Mouse (Mus musculus) ovary, adult 18-20 months (tissue): ENCODE results near the gene Nmu.
A peak's percentile ranks its signal among the peaks of the same experiment; 100 is the strongest.

Source experiments
- DNase-seq: peaks from one replicate; pipeline ENCODE4 v3.0.0; 2022; ENCODE audit warnings: low spot score, mixed read lengths

The Nmu gene

DNA sequence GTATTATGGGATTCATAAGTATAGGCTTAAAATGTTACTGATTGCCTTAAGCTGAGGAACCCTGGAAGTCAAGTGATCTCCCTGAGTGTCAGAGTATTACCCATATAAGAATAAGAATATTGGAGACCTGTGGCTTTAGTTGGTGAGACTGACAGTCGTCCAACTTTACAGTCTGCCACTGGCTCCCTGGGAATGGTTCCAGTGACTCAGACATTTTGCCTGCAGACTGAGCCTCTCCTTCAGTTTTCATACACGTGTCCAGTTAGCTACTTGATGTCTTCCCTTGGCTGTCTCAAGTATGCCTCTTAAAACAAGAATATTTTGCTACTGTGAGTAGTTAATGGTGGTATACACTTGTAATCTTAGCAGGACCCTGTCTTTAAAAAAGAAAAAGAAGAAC lies 55.4 kb downstream of the Nmu start:
- no peak for DNase-seq

GRCm38 (mm10) chr5:76306261-76306660 lies 57.3 kb downstream of the Nmu start:
- DNase-seq, result no peak

GRCm38 (mm10) chr5:76305616-76306015 lies 58.0 kb downstream of the Nmu start:
- peak; percentile 55 for DNase-seq

DNA sequence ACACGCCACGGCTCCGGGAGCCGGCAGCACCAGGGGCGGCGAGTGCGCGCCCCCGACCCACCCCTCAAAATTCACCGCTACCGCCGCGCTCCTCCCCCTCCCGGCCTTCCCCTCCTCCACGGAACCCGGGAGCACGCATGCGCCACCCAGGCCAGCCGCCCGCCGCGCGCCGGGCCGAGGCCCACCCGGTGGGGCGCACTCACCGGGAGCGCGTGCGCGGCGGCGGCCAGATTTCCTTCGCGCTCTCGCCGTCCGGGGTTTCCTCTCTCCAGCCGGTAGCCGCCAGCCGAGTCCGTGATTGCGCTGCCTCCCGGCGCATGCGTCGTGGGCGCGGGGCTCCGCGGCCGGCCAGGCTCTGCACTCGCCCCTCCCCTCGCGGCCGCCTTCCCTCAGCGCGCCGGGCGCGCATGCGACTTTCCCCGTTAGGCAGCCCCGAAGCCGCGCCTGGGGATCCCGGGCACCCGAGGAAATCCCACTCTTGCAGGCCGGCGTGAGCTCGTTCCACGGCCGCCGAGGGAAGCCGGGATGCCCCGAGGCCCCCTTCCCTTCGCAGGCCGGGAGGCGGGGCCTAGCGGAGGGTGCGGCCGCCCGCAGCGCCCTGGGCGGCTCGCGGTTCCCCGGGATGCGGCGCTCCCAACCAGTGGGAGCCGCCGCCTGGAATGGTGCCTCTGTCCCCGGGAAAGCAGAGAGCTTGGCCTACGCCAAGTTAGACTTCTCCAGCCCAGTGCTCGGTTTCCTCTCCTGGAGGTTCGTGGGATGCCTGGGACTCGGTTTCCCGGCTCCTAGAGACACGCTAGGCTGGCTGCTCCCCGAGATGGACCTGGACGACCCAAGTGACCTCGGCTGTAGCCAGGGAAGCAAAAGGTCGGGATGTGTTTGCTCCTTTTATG lies 58.9 kb downstream of the Nmu start, which contains the start of gene Clock:
Gene Clock (minus strand): TSS at position 341 of the 890 bp plus-strand sequence.
- peak; percentile 82 for DNase-seq

DNA sequence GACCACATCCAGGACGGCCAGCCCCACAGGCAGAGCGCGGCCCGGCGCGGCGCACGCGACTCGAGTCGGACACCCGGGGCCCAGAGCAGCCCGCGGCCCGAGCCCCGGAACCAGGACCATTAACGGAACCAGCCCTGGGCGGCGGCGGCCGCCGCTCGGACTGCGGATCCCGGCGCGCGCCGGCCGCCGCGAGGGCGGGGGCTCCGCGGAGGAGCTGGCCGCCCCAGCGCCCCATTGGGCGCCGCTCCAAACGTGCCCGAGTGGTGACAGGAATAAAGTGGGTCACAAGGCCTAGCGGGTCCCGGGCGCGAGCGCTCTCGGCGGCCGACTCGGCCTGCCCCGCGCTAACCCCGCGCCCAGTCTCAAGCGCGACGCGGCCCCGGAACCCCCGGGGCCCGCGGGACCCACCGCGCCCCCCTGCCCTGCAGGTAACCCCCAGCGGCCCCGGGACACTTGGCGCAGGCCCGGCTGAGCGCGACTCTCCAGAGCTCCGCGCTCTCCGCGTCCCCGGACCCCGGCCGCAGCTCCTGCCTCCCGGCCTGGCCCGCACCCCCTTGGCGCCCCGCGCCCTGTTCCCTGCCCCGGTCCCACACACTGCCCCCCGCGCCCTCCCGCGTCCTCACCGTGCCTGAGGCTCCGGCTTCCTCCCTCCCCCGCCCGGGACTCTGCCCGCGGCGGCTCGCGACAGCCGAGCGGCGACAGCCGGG lies 59.7 kb downstream of the Nmu start:
- peak; percentile 51 for DNase-seq

DNA sequence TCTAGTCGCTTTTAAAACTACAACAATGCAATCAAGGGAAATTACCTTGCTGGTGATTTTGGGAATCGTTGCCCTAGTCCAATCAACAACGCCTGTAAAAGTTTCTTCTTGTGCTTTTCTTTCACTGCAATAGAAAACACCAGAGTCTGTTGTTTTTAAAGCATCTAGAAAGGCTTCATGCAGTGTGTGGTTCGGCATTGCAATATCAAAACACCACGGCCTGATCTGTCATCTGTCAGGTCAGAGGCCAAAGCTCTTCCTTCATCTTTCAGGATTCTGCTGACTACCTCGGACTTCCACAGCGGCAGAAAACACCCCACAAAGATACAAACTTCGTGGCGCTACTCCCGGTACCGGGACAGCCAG lies 60.2 kb downstream of the Nmu start:
- no peak for DNase-seq

GRCm38 (mm10) chr5:76302009-76302408 lies 61.6 kb downstream of the Nmu start:
- no peak for DNase-seq

- DNase-seq, result no peak
These were observed 74.3 kb downstream of the Nmu start for GRCm38 (mm10) chr5:76289234-76289691.

GRCm38 (mm10) chr5:76288256-76288655 lies 75.3 kb downstream of the Nmu start:
- no peak for DNase-seq

- no peak for DNase-seq
These were observed 76.5 kb downstream of the Nmu start for GRCm38 (mm10) chr5:76287062-76287461.

- no peak for DNase-seq
These were observed 77.9 kb downstream of the Nmu start for GRCm38 (mm10) chr5:76285699-76286098.

- DNase-seq, result no peak
These were observed 79.7 kb downstream of the Nmu start for GRCm38 (mm10) chr5:76283890-76284289.
